8 mouse cellular contexts compared by ENCODE assay signal in genomic region chr3:121777943-121778342, GRCm38 (mm10). TPM values are rescaled to one million over a fixed set of nuclear protein-coding genes. Genes with fewer than 3 reads are reported as not detected.
DNase-seq lines count a peak whose midpoint lies in the region; ATAC-seq and TF ChIP-seq lines count a peak whose summit lies in the region.

No protein-coding gene starts in this region.

- no peak for TF ChIP-seq POLR2A in bone marrow, adult 2 months (IDR thresholded peaks at IDR 0.05; ENCODE audit: borderline replicate concordance, control insufficient read depth, low read depth, low read length)

- H3K9ac ChIP-seq in hindbrain, embryonic 11.5 days (ENCODE audit: low read depth, low read length), result no peak overlapping the region
- H3K9ac ChIP-seq in hindbrain, embryonic 12.5 days, result no peak overlapping the region

- no peak overlapping the region for H3K4me2 ChIP-seq in hindbrain, embryonic 11.5 days (replicated peaks; ENCODE audit: low read depth, low read length)
- H3K4me2 ChIP-seq in hindbrain, embryonic 12.5 days (replicated peaks), result no peak overlapping the region

- no peak overlapping the region for H3K4me3 ChIP-seq in hindbrain, embryonic 11.5 days (ENCODE audit: low read depth, low read length)
- no peak overlapping the region for H3K4me3 ChIP-seq in hindbrain, embryonic 12.5 days
- no peak overlapping the region for H3K4me3 ChIP-seq in bone marrow, adult 2 months (replicated peaks; ENCODE audit: control insufficient read depth, low read depth, low read length)

- H3K9me3 ChIP-seq in hindbrain, embryonic 11.5 days (ENCODE audit: control insufficient read depth, low read length), result no peaks in the 10 kb centered on the region
- H3K9me3 ChIP-seq in hindbrain, embryonic 12.5 days (replicated peaks), result no peaks in the 10 kb centered on the region

- peak; percentile 62 for DNase-seq in hindbrain, embryonic 11.5 days (ENCODE audit: low spot score)
- peak; percentile 32 for DNase-seq in fibroblast of lung, adult 2 months (ENCODE audit: low read depth)
- peak; percentile 38 for DNase-seq in induced T-regulatory cell, adult 2 months (ENCODE audit: low read depth)
- peak; percentile 67 to 85 for DNase-seq in left cerebral cortex, adult 9 months (ENCODE audit: low spot score in 2 of 2)
- peak; percentile 66 for DNase-seq in mesoderm, embryonic 11.5 days (ENCODE audit: low read depth, low spot score)
- peak; percentile 4 to 7 for DNase-seq in spleen, postnatal 36 days (ENCODE audit: low spot score in 2 of 2)

- TF ChIP-seq CTCF in bone marrow, adult 2 months (IDR thresholded peaks at IDR 0.05; ENCODE audit: control insufficient read depth, insufficient read depth, low read length), result peak; percentile 67

- H3K27me3 ChIP-seq in hindbrain, embryonic 11.5 days (ENCODE audit: control insufficient read depth, insufficient read depth, low read length), result no peaks in the 10 kb centered on the region
- no peaks in the 10 kb centered on the region for H3K27me3 ChIP-seq in hindbrain, embryonic 12.5 days

- WGBS in hindbrain, embryonic 11.5 days, result 49% methylated on average over 7 of the region's 7 CpGs
- WGBS in hindbrain, embryonic 12.5 days, result 48% methylated on average over 7 of the region's 7 CpGs
- 65% methylated on average over 7 of the region's 7 CpGs for WGBS in bone marrow, adult 2 months

- H3K4me1 ChIP-seq in hindbrain, embryonic 11.5 days (replicated peaks; ENCODE audit: control insufficient read depth, insufficient read depth, low read length), result no peaks in the 10 kb centered on the region
- no peaks in the 10 kb centered on the region for H3K4me1 ChIP-seq in hindbrain, embryonic 12.5 days
- H3K4me1 ChIP-seq in bone marrow, adult 2 months (ENCODE audit: control insufficient read depth, insufficient read depth, low read length), result no peaks in the 10 kb centered on the region

- H3K27ac ChIP-seq in hindbrain, embryonic 11.5 days (ENCODE audit: low read depth, low read length), result no peak overlapping the region
- H3K27ac ChIP-seq in hindbrain, embryonic 12.5 days, result no peak overlapping the region
- H3K27ac ChIP-seq in bone marrow, adult 2 months (ENCODE audit: control insufficient read depth, insufficient read depth, low read depth, low read length, poor library complexity), result no peak overlapping the region

- no peaks in the 10 kb centered on the region for H3K36me3 ChIP-seq in hindbrain, embryonic 11.5 days (ENCODE audit: control insufficient read depth, insufficient read depth, low read length)
- peaks cover 3% of the 10 kb centered on the region; the same call in 1 of the 2 replicates for H3K36me3 ChIP-seq in hindbrain, embryonic 12.5 days

- no peak for ATAC-seq in hindbrain, embryonic 11.5 days (ENCODE audit: low FRiP score)
- no peak for ATAC-seq in hindbrain, embryonic 12.5 days (ENCODE audit: low FRiP score)

RNA-seq across cellular contexts. Expression of gene Abcd3, which starts 37.2 kb away (rescaled TPM):
- 59.2 and 62.6 TPM in 2 replicates for polyA plus RNA-seq in hindbrain, embryonic 11.5 days (2014; fragmentation: Nextera tagmentation; extraction: Ambion mirVana)
- polyA plus RNA-seq in hindbrain, embryonic 12.5 days (2016; fragmentation: Nextera tagmentation; extraction: Ambion mirVana), result 65.3 and 72.3 TPM in 2 replicates
- 4.0 and 6.3 TPM in 2 replicates for polyA plus RNA-seq in bone marrow, adult 2 months (2011; ENCODE audit: insufficient read depth, insufficient read length, low replicate concordance, missing spikeins)

RNA-seq across cellular contexts. Expression of gene F3, which starts 54.6 kb away (rescaled TPM):
- 11.7 and 13.6 TPM in 2 replicates for polyA plus RNA-seq in hindbrain, embryonic 11.5 days (2014; fragmentation: Nextera tagmentation; extraction: Ambion mirVana)
- 6.5 and 7.6 TPM in 2 replicates for polyA plus RNA-seq in hindbrain, embryonic 12.5 days (2016; fragmentation: Nextera tagmentation; extraction: Ambion mirVana)
- polyA plus RNA-seq in bone marrow, adult 2 months (2011; ENCODE audit: insufficient read depth, insufficient read length, low replicate concordance, missing spikeins), result 3.6 TPM in 1 of 2 replicates, not detected in the other

Comparison
In these comparisons a context has a peak if more than half of its experiments do, and no peak if none do; other contexts are left out.
1. DNase-seq: peak in every context shown above with its lines; median percentile 76 in left cerebral cortex, adult 9 months; 66 in mesoderm, embryonic 11.5 days; 62 in hindbrain, embryonic 11.5 days; 38 in induced T-regulatory cell, adult 2 months; 32 in fibroblast of lung, adult 2 months; 6 in spleen, postnatal 36 days.